ENCODE assay signal across 8 mouse cellular contexts in genomic region chr7:127346676-127347075, GRCm38 (mm10). TPM values are rescaled to one million over a fixed set of nuclear protein-coding genes. Genes with fewer than 3 reads are reported as not detected.
DNase-seq lines count a peak whose midpoint lies in the region; ATAC-seq lines count a peak whose summit lies in the region.

No protein-coding gene starts in this region.

- H3K27ac ChIP-seq in heart, embryonic 16.5 days (ENCODE audit: low read length) = peak overlapping the region; percentile 97
- H3K27ac ChIP-seq in midbrain, embryonic 12.5 days (replicated peaks) = no peak overlapping the region

- H3K27me3 ChIP-seq in heart, embryonic 16.5 days (ENCODE audit: control insufficient read depth, insufficient read depth, low read length) = no peaks in the 10 kb centered on the region
- no peaks in the 10 kb centered on the region for H3K27me3 ChIP-seq in midbrain, embryonic 12.5 days

- peak overlapping the region; percentile 91 for H3K4me3 ChIP-seq in heart, embryonic 16.5 days (ENCODE audit: low read length)
- peak overlapping the region; percentile 95 for H3K4me3 ChIP-seq in midbrain, embryonic 12.5 days

- 12% methylated on average over 8 of the region's 8 CpGs for WGBS in heart, embryonic 16.5 days
- 6% methylated on average over 8 of the region's 8 CpGs for WGBS in large intestine, adult 2 months
- WGBS in midbrain, embryonic 12.5 days = 20% methylated on average over 8 of the region's 8 CpGs

- peak overlapping the region; percentile 89 for H3K4me2 ChIP-seq in heart, embryonic 16.5 days (ENCODE audit: low read depth, low read length)
- H3K4me2 ChIP-seq in midbrain, embryonic 12.5 days (replicated peaks) = peak overlapping the region; percentile 77

- peaks cover 13% of the 10 kb centered on the region for H3K36me3 ChIP-seq in heart, embryonic 16.5 days (ENCODE audit: control insufficient read depth, insufficient read depth)
- peaks cover 19% of the 10 kb centered on the region for H3K36me3 ChIP-seq in midbrain, embryonic 12.5 days

- DNase-seq in layer of hippocampus, adult 9-11 months = peak; percentile 18
- DNase-seq in layer of hippocampus, postnatal 36 days = no peak
- peak; percentile 88 for DNase-seq in large intestine, adult 2 months (ENCODE audit: low read depth, low spot score)

- no peak overlapping the region for H3K9ac ChIP-seq in heart, embryonic 16.5 days (ENCODE audit: low read length)
- H3K9ac ChIP-seq in midbrain, embryonic 12.5 days (replicated peaks) = peak overlapping the region; percentile 94; the same call in 1 of the 2 replicates

- no peak for ATAC-seq in heart, embryonic 16.5 days (replicated peaks; ENCODE audit: extremely low read depth, insufficient read depth, low FRiP score)
- no peak for ATAC-seq in midbrain, embryonic 12.5 days (ENCODE audit: low FRiP score, low read depth)
- no peak for ATAC-seq in granulocyte monocyte progenitor cell, adult 5-6 weeks (replicated peaks; ENCODE audit: poor library complexity, severe bottlenecking)
- ATAC-seq in activated CD4-positive, CD25-positive, alpha-beta regulatory T cell, adult 4 months = no peak
- no peak for ATAC-seq in CD4-positive, CD25-positive, alpha-beta regulatory T cell, adult 4 months

- no peaks in the 10 kb centered on the region for H3K9me3 ChIP-seq in heart, embryonic 16.5 days (replicated peaks; ENCODE audit: control insufficient read depth, low read length)
- H3K9me3 ChIP-seq in midbrain, embryonic 12.5 days = no peaks in the 10 kb centered on the region

- H3K4me1 ChIP-seq in heart, embryonic 16.5 days (ENCODE audit: control insufficient read depth, insufficient read depth, low read length) = peaks cover 20% of the 10 kb centered on the region
- peaks cover 13% of the 10 kb centered on the region for H3K4me1 ChIP-seq in midbrain, embryonic 12.5 days

RNA-seq across cellular contexts. Expression of gene Zfp768, which starts 1.3 kb away (rescaled TPM):
- 10 to 100 TPM; 10.2 to 11.4 TPM for total RNA-seq in layer of hippocampus, postnatal 36 days (2021)
- 17.1 and 20.0 TPM in 2 replicates for polyA plus RNA-seq in heart, embryonic 16.5 days (2015; fragmentation: Nextera tagmentation; extraction: Ambion mirVana)
- 19.4 and 28.2 TPM in 2 replicates for polyA plus RNA-seq in large intestine, adult 2 months (2012; rRNA removed)
- polyA plus RNA-seq in midbrain, embryonic 12.5 days (2016; fragmentation: Nextera tagmentation; extraction: Ambion mirVana) = 20.5 and 22.3 TPM in 2 replicates
- 3.7 and 9.6 TPM in 2 replicates for total RNA-seq in granulocyte monocyte progenitor cell, adult 5-6 weeks (2014; fragmentation: Nextera tagmentation)
- 5.5 and 6.2 TPM in 2 replicates for total RNA-seq in granulocyte monocyte progenitor cell, adult 5-6 weeks (2017)
- polyA plus RNA-seq in activated CD4-positive, CD25-positive, alpha-beta regulatory T cell, adult 4 months (2017; shearing (Covaris generic)) = under 1 TPM in 1 of 2 experiments, not detected in 1; 0.19 TPM
- polyA plus RNA-seq in CD4-positive, CD25-positive, alpha-beta regulatory T cell, adult 4 months (2017; shearing (Covaris generic)) = not detected

RNA-seq across cellular contexts. Expression of gene Zfp747, which starts 29.2 kb away (rescaled TPM):
- total RNA-seq in layer of hippocampus, postnatal 36 days (2021) = 1 to 10 TPM; 6.4 to 7.4 TPM
- 5.3 and 5.5 TPM in 2 replicates for polyA plus RNA-seq in heart, embryonic 16.5 days (2015; fragmentation: Nextera tagmentation; extraction: Ambion mirVana)
- 15.0 and 35.0 TPM in 2 replicates for polyA plus RNA-seq in large intestine, adult 2 months (2012; rRNA removed)
- 9.0 and 10.2 TPM in 2 replicates for polyA plus RNA-seq in midbrain, embryonic 12.5 days (2016; fragmentation: Nextera tagmentation; extraction: Ambion mirVana)
- total RNA-seq in granulocyte monocyte progenitor cell, adult 5-6 weeks (2014; fragmentation: Nextera tagmentation) = 1.8 and 4.4 TPM in 2 replicates
- 6.2 and 13.4 TPM in 2 replicates for total RNA-seq in granulocyte monocyte progenitor cell, adult 5-6 weeks (2017)
- 10 to 100 TPM in 1 of 2 experiments, 1 to 10 TPM in 1; 9.9 to 11.2 TPM for polyA plus RNA-seq in activated CD4-positive, CD25-positive, alpha-beta regulatory T cell, adult 4 months (2017; shearing (Covaris generic))
- 10 to 100 TPM; 12.7 to 17.6 TPM for polyA plus RNA-seq in CD4-positive, CD25-positive, alpha-beta regulatory T cell, adult 4 months (2017; shearing (Covaris generic))

RNA-seq across cellular contexts. Expression of gene 9130019O22Rik, which starts 40.3 kb away (rescaled TPM):
- 1 to 10 TPM; 2.7 to 3.2 TPM for total RNA-seq in layer of hippocampus, postnatal 36 days (2021)
- 4.5 and 4.9 TPM in 2 replicates for polyA plus RNA-seq in heart, embryonic 16.5 days (2015; fragmentation: Nextera tagmentation; extraction: Ambion mirVana)
- polyA plus RNA-seq in large intestine, adult 2 months (2012; rRNA removed) = 6.2 and 9.3 TPM in 2 replicates
- 5.8 and 7.2 TPM in 2 replicates for polyA plus RNA-seq in midbrain, embryonic 12.5 days (2016; fragmentation: Nextera tagmentation; extraction: Ambion mirVana)
- 2.7 and 3.7 TPM in 2 replicates for total RNA-seq in granulocyte monocyte progenitor cell, adult 5-6 weeks (2014; fragmentation: Nextera tagmentation)
- total RNA-seq in granulocyte monocyte progenitor cell, adult 5-6 weeks (2017) = 4.1 and 5.5 TPM in 2 replicates
- 1 to 10 TPM; 7.4 to 8.9 TPM for polyA plus RNA-seq in activated CD4-positive, CD25-positive, alpha-beta regulatory T cell, adult 4 months (2017; shearing (Covaris generic))
- polyA plus RNA-seq in CD4-positive, CD25-positive, alpha-beta regulatory T cell, adult 4 months (2017; shearing (Covaris generic)) = 1 to 10 TPM; 7.3 to 9.9 TPM

RNA-seq across cellular contexts. Expression of gene E430018J23Rik, which starts 46.8 kb away (rescaled TPM):
- 1 to 10 TPM; 6.8 to 7.0 TPM for total RNA-seq in layer of hippocampus, postnatal 36 days (2021)
- polyA plus RNA-seq in heart, embryonic 16.5 days (2015; fragmentation: Nextera tagmentation; extraction: Ambion mirVana) = 4.7 and 5.6 TPM in 2 replicates
- polyA plus RNA-seq in large intestine, adult 2 months (2012; rRNA removed) = 10.2 and 15.5 TPM in 2 replicates
- 6.9 and 7.1 TPM in 2 replicates for polyA plus RNA-seq in midbrain, embryonic 12.5 days (2016; fragmentation: Nextera tagmentation; extraction: Ambion mirVana)
- total RNA-seq in granulocyte monocyte progenitor cell, adult 5-6 weeks (2014; fragmentation: Nextera tagmentation) = 2.5 TPM in 1 of 2 replicates, not detected in the other
- total RNA-seq in granulocyte monocyte progenitor cell, adult 5-6 weeks (2017) = 4.2 and 8.9 TPM in 2 replicates
- polyA plus RNA-seq in activated CD4-positive, CD25-positive, alpha-beta regulatory T cell, adult 4 months (2017; shearing (Covaris generic)) = 1 to 10 TPM; 4.0 to 6.1 TPM
- polyA plus RNA-seq in CD4-positive, CD25-positive, alpha-beta regulatory T cell, adult 4 months (2017; shearing (Covaris generic)) = 1 to 10 TPM; 3.2 to 5.5 TPM

RNA-seq across cellular contexts. Expression of gene Itgal, which starts 50.6 kb away (rescaled TPM):
- total RNA-seq in layer of hippocampus, postnatal 36 days (2021) = under 1 TPM; 0.10 to 0.35 TPM
- 3.3 and 8.1 TPM in 2 replicates for polyA plus RNA-seq in heart, embryonic 16.5 days (2015; fragmentation: Nextera tagmentation; extraction: Ambion mirVana)
- 9.9 and 13.0 TPM in 2 replicates for polyA plus RNA-seq in large intestine, adult 2 months (2012; rRNA removed)
- polyA plus RNA-seq in midbrain, embryonic 12.5 days (2016; fragmentation: Nextera tagmentation; extraction: Ambion mirVana) = 0.46 and 0.52 TPM in 2 replicates
- total RNA-seq in granulocyte monocyte progenitor cell, adult 5-6 weeks (2014; fragmentation: Nextera tagmentation) = 57.2 and 65.5 TPM in 2 replicates
- total RNA-seq in granulocyte monocyte progenitor cell, adult 5-6 weeks (2017) = 22.4 and 27.1 TPM in 2 replicates
- 100 to 1,000 TPM; 149 to 232 TPM for polyA plus RNA-seq in activated CD4-positive, CD25-positive, alpha-beta regulatory T cell, adult 4 months (2017; shearing (Covaris generic))
- 100 to 1,000 TPM; 169 to 297 TPM for polyA plus RNA-seq in CD4-positive, CD25-positive, alpha-beta regulatory T cell, adult 4 months (2017; shearing (Covaris generic))

Comparison
In these comparisons a context has a peak if more than half of its experiments do, and no peak if none do; other contexts are left out.
1. DNase-seq: peak in layer of hippocampus, adult 9-11 months (single experiment) and large intestine, adult 2 months (single experiment); none in layer of hippocampus, postnatal 36 days (0 of 2).
2. RNA of gene Zfp768, which starts 1.3 kb away (polyA plus RNA-seq): 20.5 to 22.3 TPM in midbrain, embryonic 12.5 days, 19.4 to 28.2 TPM in large intestine, adult 2 months and 17.1 to 20.0 TPM in heart, embryonic 16.5 days; 0.19 TPM in activated CD4-positive, CD25-positive, alpha-beta regulatory T cell, adult 4 months and not detected in CD4-positive, CD25-positive, alpha-beta regulatory T cell, adult 4 months; every median in the first group is over 10 times any median in the second.